Mouse (Mus musculus): ENCODE measurements around the gene Clec4b2.
"Not testable (repeated sequence)": the region's sequence is repeated elsewhere in the genome, so short reads cannot be mapped to it uniquely, and the experiment has no call there.

GRCm38 (mm10) chr6:123184862-123185261, 12.2 kb downstream of the Clec4b2 start:
- TF ChIP-seq CTCF (IDR thresholded peaks at IDR 0.05; ENCODE audit: borderline replicate concordance, insufficient read depth, low read depth, low read length); POLR2A (IDR thresholded peaks at IDR 0.05; ENCODE audit: borderline replicate concordance, insufficient read depth, low read length): not testable (repeated sequence)

All from cerebellum, adult 2 months (tissue).